Mouse (Mus musculus) cerebellum, adult 2 months (tissue): Measurements from ENCODE around the gene Zbtb16.

Source experiments
- CTCF ChIP-seq: fragments of 200-500 bp; IDR thresholded peaks from 2 replicates; pipeline ENCODE4 v1.5.1; 2011; ENCODE audit warnings: low read depth, mild to moderate bottlenecking, control low read depth, low read length, moderate library complexity, borderline replicate concordance; ENCODE audit not compliant: insufficient read depth
- POLR2A ChIP-seq: fragments of 200-500 bp; IDR thresholded peaks from 2 replicates; pipeline ENCODE4 v1.6.1; 2011; ENCODE audit warnings: low read length, control low read depth, borderline replicate concordance; ENCODE audit not compliant: insufficient read depth

- TF ChIP-seq POLR2A (no peak), CTCF (no peak)
Measured at GRCm38 (mm10) chr9:48641636-48642035, 194.4 kb downstream of the Zbtb16 start.
